ENCODE assay signal across 16 mouse cellular contexts in the genomic region with DNA sequence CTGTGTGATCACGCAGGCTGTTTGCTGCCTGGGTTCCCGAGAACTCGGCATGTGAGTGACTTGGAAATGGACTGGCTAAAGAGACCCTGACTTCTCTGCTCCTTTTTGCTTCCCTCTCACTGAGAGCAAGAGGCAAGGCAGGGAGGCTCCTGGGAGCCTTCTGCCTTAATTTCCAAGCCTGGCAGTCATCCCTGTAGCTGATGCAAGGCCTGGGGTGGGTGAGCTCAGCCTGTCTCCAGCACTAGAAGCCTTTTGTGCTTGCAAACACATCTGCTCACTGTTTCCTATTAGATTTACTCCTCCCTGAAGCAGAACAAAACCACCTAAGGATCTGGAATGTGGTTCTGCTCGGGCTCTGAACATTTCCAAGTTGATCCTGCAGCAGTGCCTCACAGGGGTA. TPM values are rescaled to one million over a fixed set of nuclear protein-coding genes. Genes with fewer than 3 reads are reported as not detected.
DNase-seq lines count a peak whose midpoint lies in the region; ATAC-seq and TF ChIP-seq lines count a peak whose summit lies in the region.
"Had no signal": no experiment of that assay in that cellular context is flagged by ENCODE, and none has a peak within 500 bp of the region (broad histone marks: within the 10 kb centered on the region; RNA-seq: fewer than 3 reads in every experiment).

No protein-coding gene starts in this region.

- no peak for ATAC-seq in granulocyte monocyte progenitor cell, adult 5-6 weeks (replicated peaks; ENCODE audit: poor library complexity, severe bottlenecking)
- ATAC-seq in intestine, embryonic 16.5 days: no peak
- ATAC-seq: midbrain, embryonic 15.5 days had no signal

- H3K36me3 ChIP-seq in intestine, embryonic 16.5 days (ENCODE audit: control insufficient read depth, insufficient read depth, low read length): no peaks in the 10 kb centered on the region
- H3K36me3 ChIP-seq: midbrain, embryonic 15.5 days had no signal

- DNase-seq in heart, adult 11 months: peak; percentile 92
- no peak for DNase-seq in heart, adult 9 months (ENCODE audit: low spot score in 2 of 2)
- peak; percentile 75 for DNase-seq in 3T3-L1 (ENCODE audit: low read depth, low spot score)
- peak; percentile 62 for DNase-seq in MN1 (ENCODE audit: low spot score)
- DNase-seq: cerebellum, postnatal 25 days; right cerebral cortex, postnatal 14 days had no signal

- H3K4me2 ChIP-seq in intestine, embryonic 16.5 days (ENCODE audit: low read depth, low read length): no peak overlapping the region
- H3K4me2 ChIP-seq: heart, embryonic 11.5 days; midbrain, embryonic 15.5 days had no signal

- no peak for TF ChIP-seq CTCF in embryonic fibroblast, embryonic 13.5 days (IDR thresholded peaks at IDR 0.05; ENCODE audit: borderline replicate concordance, insufficient read depth, low read length)

- H3K9ac ChIP-seq in intestine, embryonic 16.5 days (ENCODE audit: low read depth, low read length): no peak overlapping the region
- H3K9ac ChIP-seq: midbrain, embryonic 15.5 days had no signal

- H3K27me3 ChIP-seq in intestine, embryonic 16.5 days (replicated peaks; ENCODE audit: control insufficient read depth, insufficient read depth, low read length): no peaks in the 10 kb centered on the region
- H3K27me3 ChIP-seq: midbrain, embryonic 15.5 days had no signal

- H3K4me1 ChIP-seq in embryonic fibroblast, embryonic 13.5 days (ENCODE audit: control insufficient read depth, insufficient read depth, low read length): peaks cover 9% of the 10 kb centered on the region
- peaks cover 17% of the 10 kb centered on the region for H3K4me1 ChIP-seq in intestine, embryonic 16.5 days (ENCODE audit: control insufficient read depth, insufficient read depth, low read length)

- WGBS in intestine, embryonic 16.5 days: 78% methylated on average over 4 of the region's 4 CpGs

- H3K9me3 ChIP-seq in intestine, embryonic 16.5 days (ENCODE audit: control insufficient read depth, low read length): no peaks in the 10 kb centered on the region
- H3K9me3 ChIP-seq: midbrain, embryonic 15.5 days had no signal

- no peak overlapping the region for H3K4me3 ChIP-seq in embryonic fibroblast, embryonic 13.5 days (ENCODE audit: insufficient read depth, low read length)
- no peak overlapping the region for H3K4me3 ChIP-seq in intestine, embryonic 16.5 days (ENCODE audit: low read length)
- H3K4me3 ChIP-seq: midbrain, embryonic 15.5 days had no signal

- peak overlapping the region; percentile 77 for H3K27ac ChIP-seq in embryonic fibroblast, embryonic 13.5 days (ENCODE audit: insufficient read depth, low read length)
- H3K27ac ChIP-seq in intestine, embryonic 16.5 days (ENCODE audit: low read length): no peak overlapping the region
- H3K27ac ChIP-seq: macrophage; midbrain, embryonic 15.5 days had no signal

- no peak; the same call in 1 of the 2 replicates for TF ChIP-seq POLR2A in embryonic fibroblast, embryonic 13.5 days (IDR thresholded peaks at IDR 0.05; ENCODE audit: low read depth, low read length)

RNA-seq across cellular contexts. Expression of gene Sh2d6, which starts 12.9 kb away (rescaled TPM):
- polyA plus RNA-seq in embryonic fibroblast, embryonic 13.5 days (2011; ENCODE audit: insufficient read length, low read depth, missing spikeins): 1.8 and 1.9 TPM in 2 replicates
- not detected in 2 replicates for total RNA-seq in granulocyte monocyte progenitor cell, adult 5-6 weeks (2014; fragmentation: Nextera tagmentation)
- total RNA-seq in granulocyte monocyte progenitor cell, adult 5-6 weeks (2017): 0.26 and 0.62 TPM in 2 replicates
- polyA plus RNA-seq in intestine, embryonic 16.5 days (2015; fragmentation: Nextera tagmentation; extraction: Ambion mirVana): 0.32 and 0.42 TPM in 2 replicates
- total RNA-seq: hematopoietic stem cell, adult 5-6 weeks had no signal
- polyA plus RNA-seq: heart, embryonic 11.5 days; kidney, embryonic 14.5 days; liver, embryonic 16.5 days; stomach, embryonic 14.5 days had no signal

RNA-seq across cellular contexts. Expression of gene Capg, which starts 35.6 kb away (rescaled TPM):
- polyA plus RNA-seq in embryonic fibroblast, embryonic 13.5 days (2011; ENCODE audit: insufficient read length, low read depth, missing spikeins): 95.7 and 182 TPM in 2 replicates
- 32.4 and 69.3 TPM in 2 replicates for total RNA-seq in granulocyte monocyte progenitor cell, adult 5-6 weeks (2014; fragmentation: Nextera tagmentation)
- 52.4 and 56.6 TPM in 2 replicates for total RNA-seq in granulocyte monocyte progenitor cell, adult 5-6 weeks (2017)
- 33.1 and 35.2 TPM in 2 replicates for polyA plus RNA-seq in intestine, embryonic 16.5 days (2015; fragmentation: Nextera tagmentation; extraction: Ambion mirVana)

Comparison
In these comparisons a context has a peak if more than half of its experiments do, and no peak if none do; other contexts are left out.
1. DNase-seq: peak in heart, adult 11 months (single experiment), 3T3-L1 (single experiment) and MN1 (single experiment); none in heart, adult 9 months (0 of 2).